Mouse (Mus musculus) myocyte (in vitro differentiated cells): Measurements from ENCODE around the gene Fgd4. TPM values are rescaled to one million over a fixed set of nuclear protein-coding genes. Genes with fewer than 3 reads are reported as not detected.

Experiments used
- H3K27me3 ChIP-seq: one replicate; pipeline ENCODE4 v1.6.1; 2011; ENCODE audit not compliant: control insufficient read depth, insufficient read depth, insufficient read length
- H3K36me3 ChIP-seq: one replicate; pipeline ENCODE4 v1.6.1; 2011; ENCODE audit not compliant: control insufficient read depth, insufficient read depth
- H3K4me2 ChIP-seq: one replicate; pipeline ENCODE4 v1.6.1; 2011; ENCODE audit warnings: low read depth, control low read depth
- H3K4me3 ChIP-seq: one replicate; pipeline ENCODE4 v1.5.1; 2011; ENCODE audit warnings: mild to moderate bottlenecking, control low read depth, moderate library complexity
- H3K79me2 ChIP-seq: one replicate; pipeline ENCODE4 v1.6.1; 2011; ENCODE audit not compliant: control insufficient read depth, insufficient read depth
- H3ac ChIP-seq: one replicate; pipeline ENCODE4 v1.6.1; 2011; ENCODE audit not compliant: control insufficient read depth, insufficient read length
- CEBPB ChIP-seq: IDR thresholded peaks from 2 replicates; pipeline ENCODE4 v1.6.1; 2011; ENCODE audit warnings: mild to moderate bottlenecking, moderate library complexity; ENCODE audit not compliant: poor library complexity, insufficient read depth, severe bottlenecking
- E2F4 ChIP-seq: IDR thresholded peaks from one replicate; pipeline ENCODE4 v1.6.1; 2011; ENCODE audit warnings: mild to moderate bottlenecking, control low read depth, moderate library complexity; ENCODE audit not compliant: insufficient read depth
- MAX ChIP-seq: IDR thresholded peaks from one replicate; pipeline ENCODE4 v1.6.1; 2011; ENCODE audit warnings: low read depth, mild to moderate bottlenecking, control low read depth
- MYOD1 ChIP-seq, 3 experiments: IDR thresholded peaks; one replicate each; pipeline ENCODE4 v1.6.1; 2011; ENCODE audit warnings: control low read depth in 2 of 3, low read depth in 2 of 3, mild to moderate bottlenecking in 2 of 3, moderate library complexity in 1 of 3; ENCODE audit not compliant: insufficient read length in 2 of 3, control insufficient read depth in 1 of 3
- MYOG ChIP-seq, 3 experiments: IDR thresholded peaks; one replicate each; pipeline ENCODE4 v1.6.1; 2011; ENCODE audit warnings: control low read depth in 2 of 3, low read depth in 2 of 3, mild to moderate bottlenecking in 2 of 3; ENCODE audit not compliant: insufficient read length in 2 of 3, control insufficient read depth in 1 of 3, insufficient read depth in 1 of 3
- POLR2A ChIP-seq: IDR thresholded peaks from one replicate; pipeline ENCODE4 v1.6.1; 2011; ENCODE audit warnings: low read depth, mild to moderate bottlenecking, control low read depth, moderate library complexity; ENCODE audit not compliant: insufficient read length
- POLR2AphosphoS2 ChIP-seq: IDR thresholded peaks from one replicate; pipeline ENCODE4 v1.6.1; 2011; ENCODE audit warnings: low read depth, control low read depth; ENCODE audit not compliant: insufficient read length
- REST ChIP-seq: IDR thresholded peaks from one replicate; pipeline ENCODE4 v1.6.1; 2011; ENCODE audit warnings: mild to moderate bottlenecking, control low read depth, moderate library complexity; ENCODE audit not compliant: insufficient read depth, insufficient read length
- SRF ChIP-seq: IDR thresholded peaks from one replicate; pipeline ENCODE4 v1.6.1; 2011; ENCODE audit warnings: low read depth; ENCODE audit not compliant: control insufficient read depth, insufficient read length
- TCF12 ChIP-seq: IDR thresholded peaks from one replicate; pipeline ENCODE4 v1.6.1; 2011; ENCODE audit warnings: mild to moderate bottlenecking, control low read depth; ENCODE audit not compliant: poor library complexity, insufficient read depth, severe bottlenecking
- TCF3 ChIP-seq: IDR thresholded peaks from one replicate; pipeline ENCODE4 v1.6.1; 2011; ENCODE audit warnings: low read depth, control low read depth; ENCODE audit not compliant: insufficient read length
- USF1 ChIP-seq: IDR thresholded peaks from one replicate; pipeline ENCODE4 v1.6.1; 2011; ENCODE audit warnings: low read depth, mild to moderate bottlenecking, control low read depth, moderate library complexity
- polyA plus RNA-seq: library from polyadenylated mRNA; unstranded; fragments of >200 nt; fragmentation: generic; extraction: Trizol; gene quantifications from one replicate; pipeline ENCODE4 v1.2.1, GENCODE M21; 2012; ENCODE audit warnings: missing spikeins

The Fgd4 gene
- polyA plus RNA-seq, 1 experiment = 0.11 TPM

DNA sequence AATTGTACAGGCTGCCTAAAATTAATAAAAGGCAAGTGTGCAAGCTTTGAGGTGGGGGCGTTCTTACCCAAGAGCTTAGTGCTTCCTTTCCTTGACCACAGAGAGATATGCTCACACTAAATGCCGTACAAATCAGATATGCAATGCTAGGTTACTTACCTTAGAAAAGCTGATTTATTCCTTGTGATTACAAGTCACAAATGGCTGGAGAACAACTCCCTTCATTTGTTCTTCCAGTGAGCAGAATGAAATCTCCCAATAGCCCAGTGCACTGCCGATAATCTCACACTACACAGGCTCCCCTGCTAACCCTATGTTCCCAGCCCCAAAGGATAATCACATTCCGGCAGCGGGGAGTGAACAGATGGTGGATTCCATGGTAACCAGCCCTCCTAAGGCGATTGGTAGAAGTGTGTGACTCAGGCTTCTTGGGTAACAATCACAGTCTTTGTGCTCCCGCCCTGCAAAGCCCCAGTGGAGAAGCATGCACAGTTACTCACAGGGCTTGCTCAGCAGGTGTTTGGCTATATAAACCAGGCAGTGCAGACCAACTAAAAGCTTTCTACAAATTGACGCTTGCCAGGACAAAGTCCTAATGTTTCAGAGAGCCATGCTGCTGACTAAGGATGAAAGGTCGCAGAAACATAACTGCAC is 40.3 kb downstream of the Fgd4 start:
- Histone ChIP-seq H3K36me3 (no peaks in the 10 kb centered on the region), H3K79me2 (no peaks in the 10 kb centered on the region), H3ac (no peak overlapping the region), H3K4me3 (no peak overlapping the region), H3K4me2 (peak overlapping the region; percentile 65), H3K27me3 (no peaks in the 10 kb centered on the region)
- no peak for TF ChIP-seq USF1
- TF ChIP-seq MAX = no peak
- TF ChIP-seq CEBPB = no peak
- TF ChIP-seq MYOD1 (IDR thresholded peaks at IDR 0.05; ENCODE audit: control insufficient read depth in 1 of 3, insufficient read length in 2 of 3, low read depth in 2 of 3) = peak in 2 of 3 experiments; percentile 53 to 65
- TF ChIP-seq SRF = no peak
- TF ChIP-seq E2F4 = no peak
- TF ChIP-seq REST = no peak
- TF ChIP-seq MYOG (IDR thresholded peaks at IDR 0.05; ENCODE audit: control insufficient read depth in 1 of 3, insufficient read depth in 1 of 3, insufficient read length in 2 of 3, low read depth in 2 of 3) = peak in 1 of 3 experiments; percentile 56
- no peak for TF ChIP-seq POLR2A
- no peak for TF ChIP-seq TCF12

DNA sequence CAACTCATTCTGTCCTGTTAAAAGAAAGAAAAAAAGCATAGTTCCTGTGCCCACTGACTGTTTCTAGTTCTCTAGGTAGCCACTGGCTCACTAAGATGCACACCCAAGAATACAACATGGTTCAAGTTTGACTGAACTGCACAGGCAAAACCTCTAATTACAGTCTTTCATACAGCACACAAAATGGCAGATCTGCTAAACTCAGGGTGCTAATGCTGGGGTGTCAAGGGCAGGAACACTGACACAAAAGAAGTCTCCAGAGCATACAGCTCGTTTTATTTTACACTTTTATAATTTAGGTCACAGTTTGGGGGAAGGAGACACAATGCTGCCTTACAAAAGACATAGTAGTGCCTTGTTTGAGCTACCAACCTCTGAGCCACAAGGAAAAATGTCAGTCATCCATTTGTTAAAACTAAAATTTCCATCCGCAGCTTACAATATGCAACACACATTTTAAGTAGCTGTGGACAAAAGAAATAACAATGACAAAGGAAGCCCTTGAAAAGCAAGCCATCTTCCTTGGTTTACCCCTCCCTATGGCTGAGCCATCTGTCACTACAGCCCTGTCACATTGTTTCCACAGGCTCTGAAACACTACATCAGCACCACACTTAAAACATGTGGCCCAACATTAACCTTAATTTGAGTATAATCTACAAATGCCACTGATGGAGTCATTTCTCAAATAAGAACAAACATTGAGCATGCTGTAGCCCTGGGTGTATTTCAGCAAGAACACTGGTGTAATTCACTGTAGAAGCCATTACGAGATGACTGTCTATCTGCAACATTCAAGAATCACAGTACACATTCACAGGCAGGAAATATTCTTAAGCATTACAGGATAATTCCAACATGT is 41.1 kb downstream of the Fgd4 start:
- H3K4me3 ChIP-seq = no peak overlapping the region
- TF ChIP-seq USF1 (no peak), CEBPB (no peak), POLR2A (no peak), REST (no peak), TCF3 (no peak), TCF12 (no peak), POLR2AphosphoS2 (no peak), MYOG (IDR thresholded peaks at IDR 0.05; ENCODE audit: control insufficient read depth in 1 of 3, insufficient read depth in 1 of 3, insufficient read length in 2 of 3, low read depth in 2 of 3) (no peak), MAX (no peak), SRF (no peak), E2F4 (no peak)
- H3K4me2 ChIP-seq = peak overlapping the region; percentile 65
- H3K36me3 ChIP-seq = no peaks in the 10 kb centered on the region
- H3ac ChIP-seq = no peak overlapping the region
- no peaks in the 10 kb centered on the region for H3K27me3 ChIP-seq
- H3K79me2 ChIP-seq = no peaks in the 10 kb centered on the region

- no peaks in the 10 kb centered on the region for H3K36me3 ChIP-seq
- H3K4me3 ChIP-seq = no peak overlapping the region
- TF ChIP-seq SRF (no peak), POLR2AphosphoS2 (no peak), MAX (no peak), E2F4 (no peak), TCF12 (no peak), POLR2A (no peak), CEBPB (no peak), USF1 (no peak), REST (no peak), TCF3 (no peak), MYOG (IDR thresholded peaks at IDR 0.05; ENCODE audit: control insufficient read depth in 1 of 3, insufficient read depth in 1 of 3, insufficient read length in 2 of 3, low read depth in 2 of 3) (no peak), MYOD1 (IDR thresholded peaks at IDR 0.05; ENCODE audit: control insufficient read depth in 1 of 3, insufficient read length in 2 of 3, low read depth in 2 of 3) (no peak)
- no peaks in the 10 kb centered on the region for H3K27me3 ChIP-seq
- no peak overlapping the region for H3ac ChIP-seq
- no peaks in the 10 kb centered on the region for H3K79me2 ChIP-seq
- no peak overlapping the region for H3K4me2 ChIP-seq
Measured at GRCm38 (mm10) chr16:16557738-16558137, 42.6 kb downstream of the Fgd4 start.

DNA sequence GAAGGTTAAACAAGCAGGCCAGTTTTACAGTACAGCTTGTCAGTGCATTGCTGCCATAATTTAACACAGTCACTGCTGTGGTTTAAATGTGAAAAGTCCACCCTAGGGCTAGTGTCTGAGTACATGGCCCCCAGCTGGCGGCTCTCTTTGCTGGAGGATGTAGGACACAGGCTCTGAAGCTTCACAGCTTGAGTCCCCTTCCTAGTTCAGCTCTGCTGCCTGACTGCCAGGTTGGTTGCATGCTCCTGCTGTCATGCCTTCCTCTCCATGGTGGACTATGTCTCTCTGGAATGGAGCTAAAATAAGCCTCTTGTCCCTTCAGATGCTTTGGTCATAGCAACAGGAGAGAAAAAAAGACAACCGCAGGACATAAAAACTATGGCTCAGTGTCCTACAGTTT is 46.3 kb downstream of the Fgd4 start:
- no peak overlapping the region for H3K4me3 ChIP-seq
- TF ChIP-seq POLR2AphosphoS2 = no peak
- TF ChIP-seq USF1 = no peak
- no peak for TF ChIP-seq REST
- no peak for TF ChIP-seq SRF
- no peaks in the 10 kb centered on the region for H3K36me3 ChIP-seq
- H3K4me2 ChIP-seq = no peak overlapping the region
- H3K79me2 ChIP-seq = no peaks in the 10 kb centered on the region
- no peaks in the 10 kb centered on the region for H3K27me3 ChIP-seq
- H3ac ChIP-seq = no peak overlapping the region
